Comparison of ENCODE assay signal across 8 mouse cellular contexts in the genomic region with DNA sequence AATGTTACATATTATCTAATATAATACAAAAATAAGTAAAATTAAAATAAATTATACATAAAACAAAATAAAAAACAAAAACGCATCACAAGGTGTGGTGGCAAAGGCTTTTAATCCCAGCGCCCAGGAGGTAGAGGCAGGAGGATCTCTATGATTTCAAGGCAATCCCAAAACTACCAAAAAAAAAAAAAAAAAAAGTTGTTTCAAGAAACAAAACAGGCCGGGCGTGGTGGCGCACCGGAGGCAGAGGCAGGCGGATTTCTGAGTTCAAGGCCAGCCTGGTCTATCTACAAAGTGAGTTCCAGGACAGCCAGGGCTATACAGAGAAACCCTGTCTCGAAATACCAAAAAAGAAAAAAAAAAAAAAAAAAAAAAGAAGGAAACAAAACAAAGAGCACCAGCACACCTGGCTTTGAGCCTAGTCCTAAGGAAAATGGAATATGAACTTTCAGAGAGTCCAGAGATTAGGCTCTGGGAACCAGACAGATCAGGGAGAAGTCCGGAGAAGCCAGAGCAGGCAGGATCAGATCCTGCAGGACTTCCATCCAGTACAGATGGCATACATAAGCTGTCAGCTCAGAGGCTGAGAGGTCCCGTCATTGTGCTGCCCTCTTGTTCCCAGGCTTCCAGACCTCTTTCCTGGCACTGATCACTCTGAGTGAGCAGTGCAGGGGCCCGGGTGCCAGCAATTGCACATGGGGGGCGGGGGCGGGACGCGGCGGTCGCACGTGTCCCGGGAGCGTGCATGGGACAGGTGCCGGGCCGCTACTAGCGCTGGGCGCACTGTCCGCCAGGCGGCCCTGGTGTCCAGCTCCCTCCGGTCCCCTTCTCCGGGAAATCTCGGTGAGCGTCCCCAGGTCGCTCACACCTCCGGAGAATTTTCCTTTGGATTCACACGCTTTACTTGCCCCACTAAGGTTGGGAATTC. TPM values are rescaled to one million over a fixed set of nuclear protein-coding genes. Genes with fewer than 3 reads are reported as not detected.
DNase-seq lines count a peak whose midpoint lies in the region; ATAC-seq and TF ChIP-seq lines count a peak whose summit lies in the region.

No protein-coding gene starts in this region.

- peak overlapping the region; percentile 60 for H3K9ac ChIP-seq in forebrain, embryonic 11.5 days (ENCODE audit: low read length)
- peak overlapping the region; percentile 71 for H3K9ac ChIP-seq in hindbrain, embryonic 15.5 days
- H3K9ac ChIP-seq in liver, embryonic 16.5 days (ENCODE audit: low read depth, low read length): peak overlapping the region; percentile 81

- DNase-seq in kidney, adult 8-10 months: peak; percentile 66 to 67
- no peak for DNase-seq in kidney, adult 18-20 months
- DNase-seq in ZHBTc4 (ENCODE audit: low read depth, low spot score): peak; percentile 67
- peak; percentile 84 for DNase-seq in forebrain, embryonic 11.5 days (ENCODE audit: low spot score)
- no peak for DNase-seq in ovary, postnatal 36 days (ENCODE audit: low spot score)

- no peaks in the 10 kb centered on the region; the same call in 1 of the 2 replicates for H3K36me3 ChIP-seq in forebrain, embryonic 11.5 days (ENCODE audit: control insufficient read depth, insufficient read depth, low read length)
- peaks cover 10% of the 10 kb centered on the region; the same call in 1 of the 2 replicates for H3K36me3 ChIP-seq in hindbrain, embryonic 15.5 days
- peaks cover 21% of the 10 kb centered on the region for H3K36me3 ChIP-seq in liver, embryonic 16.5 days (ENCODE audit: control insufficient read depth, insufficient read depth)

- peaks cover 2% of the 10 kb centered on the region; the same call in 1 of the 2 replicates for H3K4me1 ChIP-seq in forebrain, embryonic 11.5 days (replicated peaks; ENCODE audit: control insufficient read depth, insufficient read depth, low read length)
- H3K4me1 ChIP-seq in hindbrain, embryonic 15.5 days (replicated peaks): peaks cover 25% of the 10 kb centered on the region
- peaks cover 27% of the 10 kb centered on the region for H3K4me1 ChIP-seq in liver, embryonic 16.5 days (ENCODE audit: control insufficient read depth, low read depth, low read length)
- H3K4me1 ChIP-seq in olfactory bulb, adult 2 months (ENCODE audit: control insufficient read depth, insufficient read depth, low read length): 0 out of 2 replicates have a peak, but pooled peaks cover 2% of the 10 kb centered on the region

- no peak for TF ChIP-seq CTCF in olfactory bulb, adult 2 months (IDR thresholded peaks at IDR 0.05; ENCODE audit: insufficient read depth, low read depth, low read length)

- ATAC-seq in forebrain, embryonic 11.5 days (replicated peaks; ENCODE audit: low FRiP score): peak; percentile 45
- ATAC-seq in hindbrain, embryonic 15.5 days (ENCODE audit: low FRiP score, low read depth): peak; percentile 60
- peak; percentile 30 for ATAC-seq in liver, embryonic 16.5 days (ENCODE audit: low read depth)

- H3K9me3 ChIP-seq in forebrain, embryonic 11.5 days (ENCODE audit: control insufficient read depth, low read length): no peaks in the 10 kb centered on the region
- H3K9me3 ChIP-seq in hindbrain, embryonic 15.5 days: no peaks in the 10 kb centered on the region
- H3K9me3 ChIP-seq in liver, embryonic 16.5 days (replicated peaks; ENCODE audit: control insufficient read depth, low read length): no peaks in the 10 kb centered on the region

- no peaks in the 10 kb centered on the region for H3K27me3 ChIP-seq in forebrain, embryonic 11.5 days (ENCODE audit: control insufficient read depth, insufficient read depth, low read length)
- H3K27me3 ChIP-seq in hindbrain, embryonic 15.5 days: no peaks in the 10 kb centered on the region
- no peaks in the 10 kb centered on the region for H3K27me3 ChIP-seq in liver, embryonic 16.5 days (ENCODE audit: control insufficient read depth, insufficient read depth, low read depth, low read length)

- H3K27ac ChIP-seq in forebrain, embryonic 11.5 days (ENCODE audit: low read depth, low read length): peak overlapping the region; percentile 88
- peak overlapping the region; percentile 90 for H3K27ac ChIP-seq in hindbrain, embryonic 15.5 days (replicated peaks)
- peak overlapping the region; percentile 100 for H3K27ac ChIP-seq in liver, embryonic 16.5 days (ENCODE audit: low read length)
- peak overlapping the region; percentile 94 for H3K27ac ChIP-seq in olfactory bulb, adult 2 months (ENCODE audit: insufficient read depth, low read depth, low read length)

- WGBS in forebrain, embryonic 11.5 days: 12% methylated on average over 33 of the region's 33 CpGs
- 13% methylated on average over 33 of the region's 33 CpGs for WGBS in hindbrain, embryonic 15.5 days
- WGBS in liver, embryonic 16.5 days (ENCODE audit: insufficient replicate concordance): 10% methylated on average over 33 of the region's 33 CpGs
- 11% methylated on average over 33 of the region's 33 CpGs for WGBS in olfactory bulb, adult 2 months

- peak overlapping the region; percentile 81 for H3K4me2 ChIP-seq in forebrain, embryonic 11.5 days (ENCODE audit: low read depth, low read length, severe bottlenecking)
- peak overlapping the region; percentile 98 for H3K4me2 ChIP-seq in hindbrain, embryonic 15.5 days
- H3K4me2 ChIP-seq in liver, embryonic 16.5 days (ENCODE audit: low read depth, low read length): peak overlapping the region; percentile 100

- peak overlapping the region; percentile 48 for H3K4me3 ChIP-seq in forebrain, embryonic 11.5 days (ENCODE audit: low read depth, low read length)
- H3K4me3 ChIP-seq in hindbrain, embryonic 15.5 days: peak overlapping the region; percentile 88
- peak overlapping the region; percentile 78 for H3K4me3 ChIP-seq in liver, embryonic 16.5 days (ENCODE audit: low read depth, low read length)
- H3K4me3 ChIP-seq in olfactory bulb, adult 2 months (ENCODE audit: insufficient read depth, low read depth, low read length): peak overlapping the region; percentile 89

- TF ChIP-seq POLR2A in olfactory bulb, adult 2 months (IDR thresholded peaks at IDR 0.05; ENCODE audit: insufficient read depth, low read depth, low read length): no peak

RNA-seq across cellular contexts. Expression of a gene that starts 1.0 kb away (rescaled TPM):
- polyA plus RNA-seq in forebrain, embryonic 11.5 days (2014; fragmentation: Nextera tagmentation; extraction: Ambion mirVana): 17.7 and 23.1 TPM in 2 replicates
- polyA plus RNA-seq in hindbrain, embryonic 15.5 days (2015; fragmentation: Nextera tagmentation; extraction: Ambion mirVana): 28.6 and 29.2 TPM in 2 replicates
- polyA plus RNA-seq in liver, embryonic 16.5 days (2015; fragmentation: Nextera tagmentation; extraction: Ambion mirVana): 10.9 TPM in 2 replicates
- 90.2 TPM in 1 of 2 replicates, not detected in the other for polyA plus RNA-seq in olfactory bulb, adult 2 months (2012; ENCODE audit: insufficient read depth, insufficient read length, low replicate concordance, missing spikeins)

RNA-seq across cellular contexts. Expression of a gene that starts 36.8 kb away (rescaled TPM):
- 45.7 and 47.4 TPM in 2 replicates for polyA plus RNA-seq in forebrain, embryonic 11.5 days (2014; fragmentation: Nextera tagmentation; extraction: Ambion mirVana)
- polyA plus RNA-seq in hindbrain, embryonic 15.5 days (2015; fragmentation: Nextera tagmentation; extraction: Ambion mirVana): 29.2 TPM in 2 replicates
- 22.4 and 22.6 TPM in 2 replicates for polyA plus RNA-seq in liver, embryonic 16.5 days (2015; fragmentation: Nextera tagmentation; extraction: Ambion mirVana)
- polyA plus RNA-seq in olfactory bulb, adult 2 months (2012; ENCODE audit: insufficient read depth, insufficient read length, low replicate concordance, missing spikeins): 486 TPM in 1 of 2 replicates, not detected in the other

Comparison
In these comparisons a context has a peak if more than half of its experiments do, and no peak if none do; other contexts are left out.
1. DNase-seq: peak in kidney, adult 8-10 months (2 of 2), ZHBTc4 (single experiment) and forebrain, embryonic 11.5 days (single experiment); none in kidney, adult 18-20 months (single experiment) and ovary, postnatal 36 days (single experiment).
2. Peak in every context shown above with its lines, with median percentiles within 50 percentile points of each other: ATAC-seq, H3K27ac ChIP-seq, H3K4me2 ChIP-seq, H3K4me3 ChIP-seq and H3K9ac ChIP-seq.